Mouse (Mus musculus): ENCODE results near the gene Gpr153.

DNA sequence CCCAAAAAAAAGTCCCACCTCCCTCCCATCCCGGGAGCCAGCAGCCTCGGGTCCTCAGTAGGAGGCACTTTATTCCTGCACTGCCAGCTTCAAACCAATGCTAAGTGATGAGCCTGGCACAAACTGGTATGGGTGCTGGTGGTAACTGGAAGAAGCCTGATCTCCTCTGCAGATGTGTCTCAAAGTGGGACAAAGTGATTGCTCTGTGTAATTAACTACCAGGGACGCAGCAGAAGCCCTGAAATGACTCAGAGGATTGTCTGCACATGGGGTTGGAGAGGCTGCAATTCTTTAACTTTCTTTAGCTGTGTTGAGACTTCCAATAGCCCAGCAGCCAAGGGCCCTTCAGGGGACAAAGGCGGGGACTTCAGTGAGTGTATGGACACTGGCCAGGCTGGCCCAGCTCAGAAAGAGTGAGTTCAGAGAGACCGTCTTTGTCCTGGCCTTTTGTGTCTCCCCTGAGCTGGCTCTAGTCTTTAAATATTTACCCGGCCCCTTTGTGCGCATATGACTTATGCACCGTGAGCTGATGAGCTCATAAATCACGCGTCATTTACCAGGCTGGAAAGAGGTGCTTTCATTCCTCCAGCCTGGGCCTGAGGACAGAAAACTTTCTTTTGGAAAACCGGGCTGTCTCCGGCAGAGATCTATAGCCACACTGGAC, 18.2 kb downstream of the Gpr153 start:
- TF ChIP-seq EP300 (IDR thresholded peaks at IDR 0.05; ENCODE audit: low read depth in 1 of 2, low read length in 2 of 2) = no peak
- no peak for TF ChIP-seq CTCF (IDR thresholded peaks at IDR 0.05 in 2 of 3, conservative IDR thresholded peaks at IDR 0.05 in 1 of 3; ENCODE audit: control insufficient read depth in 1 of 3, insufficient read depth in 1 of 3, low read depth in 2 of 3, low read length in 3 of 3, poor library complexity in 1 of 3, severe bottlenecking in 1 of 3)
- no peak for TF ChIP-seq POLR2A (IDR thresholded peaks at IDR 0.05; ENCODE audit: control insufficient read depth in 1 of 2, insufficient read depth in 1 of 2, low read depth in 1 of 2, low read length in 2 of 2, poor library complexity in 1 of 2)
- TF ChIP-seq MEF2A (IDR thresholded peaks at IDR 0.05; ENCODE audit: extremely low read depth, insufficient replicate concordance, low read depth, low read length, poor library complexity, severe bottlenecking) = no peak
- no peak for TF ChIP-seq RCOR1 (IDR thresholded peaks at IDR 0.05; ENCODE audit: low read depth, low read length)
- TF ChIP-seq ZC3H11A (IDR thresholded peaks at IDR 0.05; ENCODE audit: low read depth, low read length) = no peak
- no peak for TF ChIP-seq KAT2A (conservative IDR thresholded peaks at IDR 0.05; ENCODE audit: low read depth, low read length)
- TF ChIP-seq USF1 (IDR thresholded peaks at IDR 0.05; ENCODE audit: low read depth, low read length) = no peak
- no peak for TF ChIP-seq BHLHE40 (IDR thresholded peaks at IDR 0.05; ENCODE audit: borderline replicate concordance, low read depth, low read length)
- no peak for TF ChIP-seq GATA1 (IDR thresholded peaks at IDR 0.05; ENCODE audit: low read depth, low read length)
- TF ChIP-seq TBP (IDR thresholded peaks at IDR 0.05; ENCODE audit: low read depth, low read length) = no peak
- no peak for TF ChIP-seq UBTF (IDR thresholded peaks at IDR 0.05; ENCODE audit: borderline replicate concordance, insufficient read depth, low read depth, low read length)
- TF ChIP-seq CHD1 (IDR thresholded peaks at IDR 0.05; ENCODE audit: low read depth, low read length) = no peak

Data from MEL (cell line).